Mouse (Mus musculus) embryo, embryonic 10 days (tissue): ENCODE data around the gene Atp2b4.
A peak's percentile ranks its signal among the peaks of the same experiment; 100 is the strongest.
"Not testable (repeated sequence)": the region's sequence is repeated elsewhere in the genome, so short reads cannot be mapped to it uniquely, and the experiment has no call there.

Source experiments
- DNase-seq: peaks from one replicate; pipeline ENCODE4 v3.0.0-alpha.2; 2015; ENCODE audit warnings: low spot score

Atp2b4 gene

DNA sequence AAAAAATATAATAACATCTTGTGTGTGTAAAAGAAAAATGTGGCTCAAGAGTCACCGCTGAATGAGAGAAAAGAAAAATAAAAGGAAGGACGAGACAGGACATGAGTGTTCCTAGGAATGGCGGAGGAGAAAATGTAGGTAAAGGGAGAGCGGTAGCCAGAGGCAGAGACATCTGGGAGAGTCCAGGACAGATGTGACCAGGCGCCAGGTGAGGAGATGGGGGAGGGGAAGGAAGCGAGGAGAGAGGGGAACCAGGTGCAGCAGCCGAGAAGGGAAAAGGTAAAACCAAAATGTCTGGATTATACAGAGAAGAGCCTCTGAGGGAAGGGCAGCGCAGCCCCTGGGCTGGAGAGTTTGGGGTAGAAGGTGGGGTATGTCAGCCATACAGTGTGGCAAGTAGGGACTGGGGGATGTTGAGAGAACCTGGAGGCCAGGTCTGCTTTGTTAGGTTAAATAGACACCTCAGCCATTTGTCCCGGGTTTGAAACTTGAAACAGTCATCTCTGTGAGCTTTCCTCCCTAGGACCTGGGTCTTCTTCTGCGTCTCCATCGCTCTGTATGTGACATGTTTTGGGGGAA lies 107.2 kb downstream of the Atp2b4 start:
- DNase-seq = no peak

GRCm38 (mm10) chr1:133692195-133692594 lies 108.6 kb downstream of the Atp2b4 start:
- DNase-seq = no peak

- no peak for DNase-seq
Observed at GRCm38 (mm10) chr1:133691046-133691445, 109.8 kb downstream of the Atp2b4 start.

DNA sequence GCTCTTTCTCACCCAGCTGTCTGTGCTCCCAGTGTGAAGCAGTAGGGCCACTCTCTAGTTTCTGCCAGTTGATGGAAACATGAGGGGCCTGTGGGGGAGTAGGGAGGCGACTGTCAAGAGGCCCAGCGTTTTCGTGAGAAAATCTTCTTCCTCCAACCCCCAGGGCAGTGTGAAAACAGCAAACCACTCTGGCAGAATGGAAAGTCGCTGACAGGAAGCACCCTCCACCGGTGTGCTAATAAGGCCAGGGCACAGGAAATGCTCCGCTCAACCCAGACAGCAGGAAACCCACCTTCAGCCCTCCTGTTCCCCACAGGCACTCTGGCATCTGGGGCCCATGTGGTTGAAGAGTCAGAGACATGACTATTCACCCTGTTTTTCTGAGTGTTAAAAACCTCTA lies 110.9 kb downstream of the Atp2b4 start, which contains the start of gene Lax1:
Gene Lax1 (minus strand): TSS at position 212 of the 400 bp plus-strand sequence.
- DNase-seq = peak; percentile 8

- DNase-seq = no peak
Observed at GRCm38 (mm10) chr1:133688301-133688700, 112.5 kb downstream of the Atp2b4 start.

- no peak for DNase-seq
Observed at GRCm38 (mm10) chr1:133685749-133686519, 114.9 kb downstream of the Atp2b4 start.

DNA sequence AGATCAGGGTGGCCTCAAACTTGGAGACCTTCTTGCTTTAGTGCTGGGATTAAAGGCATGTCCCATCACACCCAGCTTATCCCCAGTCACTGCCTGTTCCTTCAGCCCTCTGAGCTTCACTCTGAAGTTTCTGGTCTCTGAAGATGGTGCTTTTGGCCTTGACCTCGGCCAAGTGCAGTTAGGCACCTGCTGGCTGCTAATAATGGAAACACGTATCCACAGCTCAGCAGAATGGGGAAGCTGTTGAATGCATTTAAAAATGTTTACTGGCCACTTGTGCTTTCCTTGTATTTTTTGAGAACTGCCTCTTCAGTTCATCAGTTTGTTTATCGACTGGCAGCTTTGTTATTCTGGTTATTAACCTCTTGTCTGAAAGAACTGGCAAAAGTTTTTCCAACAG lies 129.0 kb downstream of the Atp2b4 start:
- no peak for DNase-seq

- DNase-seq = no peak
Observed at GRCm38 (mm10) chr1:133671266-133671665, 129.6 kb downstream of the Atp2b4 start.

GRCm38 (mm10) chr1:133670776-133671175 lies 130.1 kb downstream of the Atp2b4 start:
- DNase-seq = no peak

GRCm38 (mm10) chr1:133670190-133670589 lies 130.7 kb downstream of the Atp2b4 start:
- no peak for DNase-seq

DNA sequence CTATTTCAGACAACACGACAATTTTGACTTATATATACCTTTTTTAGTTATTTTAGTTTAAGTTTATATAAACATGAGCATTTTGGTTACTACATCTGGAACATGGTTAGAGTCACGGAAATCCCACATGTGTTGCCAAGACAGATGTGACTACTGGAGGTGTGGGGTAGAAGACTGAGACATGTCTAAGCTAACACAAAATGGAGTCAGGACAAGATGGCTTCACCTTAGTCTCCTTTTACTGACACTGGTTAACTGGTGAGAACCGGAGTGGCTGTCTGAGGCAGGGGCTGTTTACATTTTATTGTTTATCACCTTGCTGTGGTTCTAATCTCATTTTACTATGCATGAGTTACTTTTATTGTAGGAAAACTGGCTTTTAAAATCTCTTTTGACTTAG lies 132.2 kb downstream of the Atp2b4 start:
- no peak for DNase-seq

DNA sequence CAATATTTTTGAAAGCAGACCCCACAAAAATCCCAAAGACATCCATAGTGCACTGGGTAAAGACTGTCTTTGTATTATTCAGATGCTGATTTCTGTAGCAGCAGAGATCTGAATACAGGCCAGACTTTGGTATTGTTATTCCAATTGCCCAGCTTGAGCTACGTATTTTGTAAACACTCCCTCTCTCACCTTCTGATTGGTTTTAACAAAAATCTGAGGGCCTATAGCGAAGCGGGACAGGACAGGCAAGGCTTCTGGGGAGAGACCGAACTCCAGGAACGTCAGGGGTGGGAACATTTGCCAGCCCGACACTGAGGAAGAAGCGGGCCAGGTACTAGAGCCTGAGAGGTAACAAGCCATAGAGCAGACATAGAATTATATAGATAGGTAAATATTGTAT lies 133.1 kb downstream of the Atp2b4 start:
- DNase-seq = no peak

- not testable (repeated sequence) for DNase-seq
Observed at GRCm38 (mm10) chr1:133665713-133666112, 135.1 kb downstream of the Atp2b4 start.

- no peak for DNase-seq
Observed at GRCm38 (mm10) chr1:133664203-133664970, 136.5 kb downstream of the Atp2b4 start.

GRCm38 (mm10) chr1:133663427-133663826 lies 137.4 kb downstream of the Atp2b4 start:
- no peak for DNase-seq

- DNase-seq = no peak
Observed at GRCm38 (mm10) chr1:133662941-133663340, 137.9 kb downstream of the Atp2b4 start.

GRCm38 (mm10) chr1:133661203-133661933 lies 139.5 kb downstream of the Atp2b4 start, which contains the start of gene Gm38394:
Gene Gm38394, minus strand, starts transcription at chr1:133661318.
- DNase-seq = peak; percentile 99

DNA sequence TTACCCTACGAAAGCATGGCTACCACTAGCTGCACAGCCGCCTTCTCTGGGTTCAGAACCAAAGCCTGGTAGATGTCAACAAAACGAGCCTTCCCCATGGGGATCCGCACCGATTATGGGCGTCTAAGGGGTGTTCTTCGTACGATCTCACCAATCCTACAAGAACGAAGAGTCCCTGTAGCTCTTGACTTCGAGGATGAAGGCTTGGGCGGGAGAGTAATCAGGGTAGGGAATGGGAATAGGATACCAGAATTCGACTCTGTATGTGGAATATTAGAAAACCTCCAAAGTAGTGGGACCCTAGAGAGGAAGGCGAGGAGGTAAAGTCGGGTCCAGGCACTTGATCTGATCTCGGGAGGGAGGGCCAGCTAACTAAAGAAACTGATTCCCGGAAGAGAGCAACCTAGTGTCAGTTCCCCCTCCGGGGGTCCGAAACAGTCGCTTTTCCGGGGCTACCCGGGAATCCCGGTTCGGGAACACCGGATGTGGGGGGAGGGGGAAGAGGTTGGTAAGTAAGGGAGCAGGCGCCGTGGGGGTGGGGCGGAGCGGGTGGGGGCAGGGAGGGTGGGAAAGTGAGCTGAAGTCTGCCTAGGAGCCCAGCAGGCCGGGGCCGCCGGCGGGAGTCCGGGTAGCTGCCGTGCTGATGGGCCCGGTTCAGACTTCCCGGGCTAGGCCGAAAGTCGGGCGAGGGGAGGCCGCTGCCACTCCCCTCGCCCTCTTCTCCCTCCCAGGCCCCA lies 140.2 kb downstream of the Atp2b4 start, which contains the start of gene Zbed6:
Gene Zbed6 (minus strand): TSS at position 420 of the 737 bp plus-strand sequence.
- DNase-seq = peak; percentile 42

- DNase-seq = no peak
Observed at GRCm38 (mm10) chr1:133658878-133659277, 142.0 kb downstream of the Atp2b4 start.

GRCm38 (mm10) chr1:133656811-133657210 lies 144.0 kb downstream of the Atp2b4 start:
- DNase-seq = no peak

GRCm38 (mm10) chr1:133653033-133653432 lies 147.8 kb downstream of the Atp2b4 start:
- DNase-seq = no peak
